Mouse (Mus musculus): ENCODE measurements at regions not wholly inside any gene's neighbourhood (a gene's known extent, or its start where the extent isn't known, plus 50 kb on each side); places are given as distances from the start of the nearest gene placed in this dataset.

GRCm38 (mm10) chr19:45299768-45300167, 63.8 kb upstream of the Btrc start:
- Histone ChIP-seq H3K9ac (ENCODE audit: insufficient read depth, low read depth) (no peak overlapping the region), H3K4me2 (ENCODE audit: insufficient read depth, low read depth, poor library complexity, severe bottlenecking) (no peak overlapping the region), H3K4me1 (ENCODE audit: control insufficient read depth in 1 of 2, insufficient read depth in 2 of 2) (peaks cover 5 to 18% of the 10 kb centered on the region in 2 experiments; a peak in 2 of 4 replicates), H3K27me3 (replicated peaks) (peaks cover 33% of the 10 kb centered on the region), H3K79me2 (replicated peaks; ENCODE audit: control insufficient read depth, extremely low read depth, insufficient read depth, poor library complexity, severe bottlenecking) (no peaks in the 10 kb centered on the region), H3K27ac (ENCODE audit: insufficient read depth, low read depth) (no peak overlapping the region), H3K9me3 (replicated peaks; ENCODE audit: low read length) (no peaks in the 10 kb centered on the region), H3K4me3 (replicated peaks in 1 of 3; ENCODE audit: low read depth in 2 of 3, low read length in 2 of 3, poor library complexity in 1 of 3) (no peak overlapping the region), H3K36me3 (replicated peaks in 1 of 2; ENCODE audit: control insufficient read depth in 1 of 2, insufficient read depth in 1 of 2, low read length in 1 of 2) (no peaks in the 10 kb centered on the region)
- in situ Hi-C loops (cut with MboI; ENCODE audit: low pct_ligation_motif_present, low pct_unique_long_range_greater_than_20kb, low sequenced_read_pairs) (no loop called here), dilution Hi-C loops (cut with MboI; ENCODE audit: extremely low pct_ligation_motif_present, extremely low pct_unique_long_range_greater_than_20kb, low sequenced_read_pairs) (no loop called here)
- no peak for DNase-seq (ENCODE audit: extremely low read depth)
- no peak for TF ChIP-seq ETS1 (conservative IDR thresholded peaks at IDR 0.05; ENCODE audit: low read depth, low read length)
- no peak for TF ChIP-seq TBP (conservative IDR thresholded peaks at IDR 0.05; ENCODE audit: low read depth, low read length)
- no peak for TF ChIP-seq USF1 (IDR thresholded peaks at IDR 0.05; ENCODE audit: low read depth, low read length)
- no peak for TF ChIP-seq EP300 (IDR thresholded peaks at IDR 0.05; ENCODE audit: low read length)
- TF ChIP-seq POLR2A (IDR thresholded peaks at IDR 0.05; ENCODE audit: low read depth, low read length): no peak
- TF ChIP-seq PAX5 (IDR thresholded peaks at IDR 0.05; ENCODE audit: low read length): no peak
- no peak for TF ChIP-seq ZC3H11A (IDR thresholded peaks at IDR 0.05; ENCODE audit: low read depth, low read length)
- no peak for TF ChIP-seq ZMIZ1 (IDR thresholded peaks at IDR 0.05; ENCODE audit: low read depth, low read length)
- TF ChIP-seq RAD21 (IDR thresholded peaks at IDR 0.05; ENCODE audit: low read depth, low read length): no peak
- no peak for TF ChIP-seq JUN (IDR thresholded peaks at IDR 0.05; ENCODE audit: insufficient read depth, low read depth, low read length)
- no peak for TF ChIP-seq RCOR1 (conservative IDR thresholded peaks at IDR 0.05; ENCODE audit: low read depth, low read length)
- no peak for TF ChIP-seq CHD1 (IDR thresholded peaks at IDR 0.05; ENCODE audit: low read depth, low read length)
- TF ChIP-seq MEF2A (IDR thresholded peaks at IDR 0.05; ENCODE audit: borderline replicate concordance, low read depth, low read length): no peak
- no peak for TF ChIP-seq HCFC1 (IDR thresholded peaks at IDR 0.05; ENCODE audit: low read depth, low read length)
- no peak for TF ChIP-seq ZNF384 (IDR thresholded peaks at IDR 0.05; ENCODE audit: low read depth, low read length)
- no peak for TF ChIP-seq JUND (conservative IDR thresholded peaks at IDR 0.05; ENCODE audit: low read depth, low read length)
- TF ChIP-seq NRF1 (IDR thresholded peaks at IDR 0.05; ENCODE audit: low read depth, low read length): no peak

- H3K9me3 ChIP-seq (replicated peaks; ENCODE audit: low read length): no peaks in the 10 kb centered on the region
- H3K79me2 ChIP-seq (replicated peaks; ENCODE audit: control insufficient read depth, extremely low read depth, insufficient read depth, poor library complexity, severe bottlenecking): no peaks in the 10 kb centered on the region
- dilution Hi-C loops (cut with MboI; ENCODE audit: extremely low pct_ligation_motif_present, extremely low pct_unique_long_range_greater_than_20kb, low sequenced_read_pairs) (no loop called here), in situ Hi-C loops (cut with MboI; ENCODE audit: low pct_ligation_motif_present, low pct_unique_long_range_greater_than_20kb, low sequenced_read_pairs) (no loop called here)
- H3K4me2 ChIP-seq (ENCODE audit: insufficient read depth, low read depth, poor library complexity, severe bottlenecking): peak overlapping the region; percentile 69
- peaks cover 40% of the 10 kb centered on the region for H3K27me3 ChIP-seq (replicated peaks)
- peak overlapping the region in 2 of 3 experiments; percentile 20 to 50 for H3K4me3 ChIP-seq (replicated peaks in 1 of 3; ENCODE audit: low read depth in 2 of 3, low read length in 2 of 3, poor library complexity in 1 of 3)
- 0 out of 2 replicates have a peak overlapping the region, but pooled peaks have one; percentile 25 for H3K9ac ChIP-seq (ENCODE audit: insufficient read depth, low read depth)
- TF ChIP-seq MAX (IDR thresholded peaks at IDR 0.05; ENCODE audit: low read length) (no peak), GABPA (IDR thresholded peaks at IDR 0.05; ENCODE audit: insufficient replicate concordance, low read depth, low read length) (no peak), ZKSCAN1 (IDR thresholded peaks at IDR 0.05; ENCODE audit: borderline replicate concordance, low read depth, low read length) (no peak), CTCF (conservative IDR thresholded peaks at IDR 0.05 in 1 of 2, IDR thresholded peaks at IDR 0.05 in 1 of 2; ENCODE audit: low read depth in 2 of 2, low read length in 2 of 2) (peak in 1 of 2 experiments; percentile 63; a peak in 2 of 4 replicates), ETS1 (conservative IDR thresholded peaks at IDR 0.05; ENCODE audit: low read depth, low read length) (no peak), POLR2AphosphoS2 (IDR thresholded peaks at IDR 0.05; ENCODE audit: low read depth, low read length) (no peak), TCF12 (IDR thresholded peaks at IDR 0.05; ENCODE audit: low read depth, low read length) (no peak), SMC3 (IDR thresholded peaks at IDR 0.05; ENCODE audit: low read depth, low read length) (peak; percentile 35), SIN3A (IDR thresholded peaks at IDR 0.05; ENCODE audit: low read length) (no peak), CHD1 (IDR thresholded peaks at IDR 0.05; ENCODE audit: low read depth, low read length) (no peak), IRF4 (IDR thresholded peaks at IDR 0.05; ENCODE audit: low read depth, low read length) (peak; percentile 13; the same call in 1 of the 2 replicates), RAD21 (IDR thresholded peaks at IDR 0.05; ENCODE audit: low read depth, low read length) (peak; percentile 13), PAX5 (IDR thresholded peaks at IDR 0.05; ENCODE audit: low read length) (no peak), TBP (conservative IDR thresholded peaks at IDR 0.05; ENCODE audit: low read depth, low read length) (no peak), MYC (IDR thresholded peaks at IDR 0.05; ENCODE audit: low read depth, low read length) (no peak), BHLHE40 (IDR thresholded peaks at IDR 0.05; ENCODE audit: low read depth, low read length) (no peak), EP300 (IDR thresholded peaks at IDR 0.05; ENCODE audit: low read length) (no peak), HCFC1 (IDR thresholded peaks at IDR 0.05; ENCODE audit: low read depth, low read length) (no peak)
- peaks cover 5 to 15% of the 10 kb centered on the region in 2 experiments; a peak in 2 of 4 replicates for H3K4me1 ChIP-seq (ENCODE audit: control insufficient read depth in 1 of 2, insufficient read depth in 2 of 2)
- no peaks in the 10 kb centered on the region for H3K36me3 ChIP-seq (replicated peaks in 1 of 2; ENCODE audit: control insufficient read depth in 1 of 2, insufficient read depth in 1 of 2, low read length in 1 of 2)
- DNase-seq (ENCODE audit: extremely low read depth): no peak
- H3K27ac ChIP-seq (ENCODE audit: insufficient read depth, low read depth): no peak overlapping the region
Measured at GRCm38 (mm10) chr19:45300691-45301431, 62.7 kb upstream of the Btrc start.

Measured in CH12.LX (cell line).